Mouse (Mus musculus): ENCODE results near the gene Cox7b2. TPM values are rescaled to one million over a fixed set of nuclear protein-coding genes. Genes with fewer than 3 reads are reported as not detected.
"Not testable (repeated sequence)": the region's sequence is repeated elsewhere in the genome, so short reads cannot be mapped to it uniquely, and the experiment has no call there.

Cox7b2 gene
- polyA plus RNA-seq (2016; fragmentation: Nextera tagmentation; extraction: Ambion mirVana): not detected in 2 replicates

DNA sequence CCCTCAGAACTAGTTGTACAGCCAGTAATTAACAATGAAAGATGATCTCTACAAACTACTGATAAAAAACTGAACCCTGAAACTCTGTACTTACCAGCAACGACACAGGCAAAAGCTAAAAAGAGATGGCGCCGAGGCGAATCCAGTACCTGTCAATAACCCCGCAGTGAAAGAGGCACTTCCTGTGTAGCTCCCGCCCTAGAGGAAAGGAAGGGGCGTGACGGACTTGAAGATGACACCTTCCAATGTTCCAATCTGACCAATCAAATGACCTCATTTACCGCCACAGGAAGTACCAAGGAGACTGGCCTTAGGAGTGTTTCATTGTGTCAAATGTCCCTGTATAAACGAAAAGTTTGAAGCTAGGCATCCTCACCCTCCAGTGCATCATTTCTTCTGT is at the start of gene Cox7b2:
Gene Cox7b2, minus strand, starts transcription at position 127 of the 400 bp plus-strand sequence.
- Histone ChIP-seq H3K9me3 (replicated peaks) (no peaks in the 10 kb centered on the region), H3K27ac (replicated peaks) (no peak within 1 kb of the TSS), H3K4me1 (no peaks in the 10 kb centered on the region), H3K36me3 (no peaks in the 10 kb centered on the region), H3K27me3 (ENCODE audit: low read depth, poor library complexity, severe bottlenecking) (no peaks in the 10 kb centered on the region), H3K4me3 (no peak within 1 kb of the TSS)
- 94% methylated on average over 10 of the region's 10 CpGs for WGBS
- DNase-seq (ENCODE audit: low spot score): no peak

DNA sequence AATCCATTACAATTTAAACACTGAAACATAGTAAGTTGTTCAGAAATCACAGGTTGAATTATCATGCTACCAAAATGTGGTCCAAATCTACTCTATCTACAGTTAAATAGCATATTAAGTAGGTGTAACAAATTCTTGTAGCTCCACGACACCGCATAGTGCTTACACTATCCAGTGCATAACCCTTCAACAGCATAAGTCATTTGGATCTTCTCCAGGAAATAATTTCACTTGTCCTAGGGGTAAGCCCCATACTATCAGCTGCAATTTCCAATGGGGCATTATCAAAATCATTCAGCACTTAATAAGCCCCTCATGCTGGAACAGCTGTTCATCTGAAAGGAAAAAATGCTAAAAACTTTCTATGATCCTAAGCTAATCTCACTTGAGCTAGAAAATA is 47.3 kb upstream of the Cox7b2 start:
- Histone ChIP-seq H3K4me1 (no peaks in the 10 kb centered on the region), H3K4me3 (no peak overlapping the region), H3K36me3 (no peaks in the 10 kb centered on the region), H3K9me3 (replicated peaks) (no peaks in the 10 kb centered on the region), H3K27ac (replicated peaks) (no peak overlapping the region), H3K27me3 (ENCODE audit: low read depth, poor library complexity, severe bottlenecking) (no peaks in the 10 kb centered on the region)
- no peak for DNase-seq (ENCODE audit: low spot score)
- WGBS: 99% methylated on average over 2 of the region's 2 CpGs

DNA sequence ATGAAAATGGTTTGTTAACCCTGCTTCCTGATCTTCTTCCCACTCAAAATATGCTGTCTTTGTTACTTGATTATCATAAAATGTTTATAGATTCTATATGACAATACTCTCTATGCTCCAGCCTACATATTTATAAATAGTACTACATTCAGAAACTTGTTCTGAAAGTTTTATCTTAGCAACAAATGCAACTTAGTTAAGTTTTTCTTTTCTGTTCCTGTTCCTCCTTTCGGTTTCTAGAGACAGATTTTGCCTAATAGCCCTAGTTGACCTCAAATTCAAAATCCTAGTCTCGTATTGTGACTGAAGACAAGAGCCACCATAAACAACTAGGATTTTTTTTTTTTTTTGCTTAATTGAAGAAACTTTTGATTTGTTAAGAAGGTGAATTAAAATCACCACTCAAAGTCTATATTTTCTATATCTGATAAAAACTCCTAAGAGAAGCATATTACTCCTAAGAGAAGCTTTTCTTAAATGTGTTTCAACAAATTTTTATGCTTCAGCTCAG is 45.8 kb upstream of the Cox7b2 start:
- Histone ChIP-seq H3K4me1 (no peaks in the 10 kb centered on the region), H3K36me3 (no peaks in the 10 kb centered on the region), H3K4me3 (no peak overlapping the region), H3K9me3 (replicated peaks) (no peaks in the 10 kb centered on the region), H3K27me3 (ENCODE audit: low read depth, poor library complexity, severe bottlenecking) (no peaks in the 10 kb centered on the region), H3K27ac (replicated peaks) (no peak overlapping the region)
- no peak for DNase-seq (ENCODE audit: low spot score)
- 86% methylated on average over 2 of the region's 2 CpGs for WGBS

DNA sequence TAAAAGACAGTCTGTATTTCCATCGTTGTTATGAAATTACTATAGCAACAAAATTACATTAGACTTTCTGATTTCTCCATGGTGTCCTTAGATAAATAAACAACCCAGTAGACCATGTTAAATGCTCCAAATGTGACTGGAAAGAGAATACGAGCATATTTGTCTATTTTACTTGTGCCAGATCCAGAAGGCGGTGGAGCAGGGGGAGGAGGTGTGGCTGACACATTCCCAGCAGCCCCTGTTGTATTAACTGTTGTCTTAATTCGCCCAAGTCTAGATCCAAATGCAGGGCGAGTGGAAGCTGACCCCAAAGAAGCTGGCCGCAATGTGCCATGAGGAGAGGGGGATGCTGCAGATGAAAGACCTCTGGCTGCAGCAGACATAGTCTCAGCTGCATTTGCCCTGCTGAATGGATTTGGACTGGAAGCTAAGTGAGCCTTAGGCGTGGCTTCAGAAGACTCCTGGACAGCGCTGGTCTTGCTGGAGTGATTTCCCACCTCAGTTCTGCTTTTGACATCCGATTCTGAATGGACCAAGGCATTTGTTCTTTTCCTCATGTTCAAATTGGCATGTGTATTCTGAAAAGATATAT is 23.7 kb upstream of the Cox7b2 start:
- Histone ChIP-seq H3K27me3 (ENCODE audit: low read depth, poor library complexity, severe bottlenecking) (no peaks in the 10 kb centered on the region), H3K36me3 (no peaks in the 10 kb centered on the region), H3K4me3 (no peak overlapping the region), H3K9me3 (replicated peaks) (no peaks in the 10 kb centered on the region), H3K4me1 (no peaks in the 10 kb centered on the region), H3K27ac (replicated peaks) (no peak overlapping the region)
- 84% methylated on average over 9 of the region's 9 CpGs for WGBS
- no peak for DNase-seq (ENCODE audit: low spot score)

DNA sequence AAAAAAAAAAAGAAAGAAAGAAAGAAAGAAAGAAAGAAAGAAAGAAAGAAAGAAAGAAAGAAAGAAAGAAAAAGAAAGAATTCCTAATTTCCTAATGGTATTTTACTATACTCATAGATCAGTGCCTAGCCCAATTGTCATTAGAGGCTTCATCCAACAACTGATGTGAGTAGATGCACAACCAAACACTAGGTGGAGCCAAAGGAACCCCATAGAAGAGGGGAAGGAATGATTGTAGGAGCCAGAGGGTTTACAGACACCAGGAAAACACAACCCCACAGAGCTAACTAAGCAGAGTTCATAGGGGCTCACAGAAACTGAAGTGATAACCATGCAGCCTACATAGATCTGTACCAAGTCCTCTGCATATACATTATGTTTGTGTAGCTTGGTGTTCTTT is 2.5 kb downstream of the Cox7b2 start:
- no peak overlapping the region for H3K27ac ChIP-seq (replicated peaks)
- H3K4me3 ChIP-seq: no peak overlapping the region
- DNase-seq (ENCODE audit: low spot score): peak; percentile 12
- no peaks in the 10 kb centered on the region for H3K4me1 ChIP-seq
- H3K9me3 ChIP-seq (replicated peaks): no peaks in the 10 kb centered on the region
- no peaks in the 10 kb centered on the region for H3K27me3 ChIP-seq (ENCODE audit: low read depth, poor library complexity, severe bottlenecking)
- H3K36me3 ChIP-seq: no peaks in the 10 kb centered on the region

DNA sequence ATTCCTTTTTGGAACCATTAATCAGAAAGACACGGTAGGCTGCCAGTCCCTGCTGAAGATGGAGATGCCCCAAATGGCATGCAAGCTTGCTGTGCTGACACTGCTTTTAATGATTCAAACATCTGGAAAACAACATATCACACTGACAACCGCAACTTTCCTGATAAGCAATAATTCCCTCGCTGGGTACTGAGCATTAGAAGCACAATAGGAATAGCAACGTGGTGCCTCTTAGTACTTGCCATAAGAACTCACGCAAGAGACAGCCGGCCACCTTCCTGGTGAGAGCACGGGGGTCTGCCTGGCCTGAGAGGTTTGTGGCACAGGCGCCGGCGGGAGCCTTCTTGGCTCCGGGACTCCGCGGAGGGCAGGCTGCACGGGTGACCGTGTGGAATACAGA is 22.5 kb downstream of the Cox7b2 start:
- DNase-seq (ENCODE audit: low spot score); H3K9me3 ChIP-seq (replicated peaks); H3K36me3 ChIP-seq; H3K4me1 ChIP-seq; H3K27me3 ChIP-seq (ENCODE audit: low read depth, poor library complexity, severe bottlenecking); H3K27ac ChIP-seq (replicated peaks); H3K4me3 ChIP-seq: not testable (repeated sequence)
- 77% methylated on average over 10 of the region's 15 CpGs for WGBS

DNA sequence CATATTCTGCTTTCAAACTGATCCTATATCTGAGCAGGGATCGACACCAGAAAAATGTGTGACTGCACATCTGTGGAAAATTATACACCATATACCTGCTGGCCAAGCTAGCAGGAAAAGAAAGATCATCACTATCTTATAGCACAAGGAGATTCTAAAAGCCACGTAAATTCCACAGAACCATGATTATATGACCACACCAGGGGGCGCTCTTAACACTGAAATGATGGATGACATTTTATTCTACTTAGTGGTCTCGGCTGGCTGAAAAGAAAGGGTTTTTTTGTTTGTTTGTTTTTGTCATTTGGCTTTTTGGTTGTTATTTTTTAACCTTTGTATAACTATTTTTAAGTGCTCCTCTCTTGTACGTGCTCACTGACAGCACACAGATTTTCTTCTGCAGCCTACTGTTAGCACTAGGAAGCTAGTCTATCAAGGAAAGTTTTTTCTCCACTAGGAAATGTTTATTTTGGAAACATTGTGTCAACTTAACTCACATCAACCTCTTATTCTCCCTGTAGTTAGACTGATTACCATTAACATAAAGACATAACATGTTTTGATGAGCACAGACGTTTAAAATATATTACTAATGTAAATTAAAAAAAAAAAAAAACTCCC is 45.8 kb downstream of the Cox7b2 start:
- H3K9me3 ChIP-seq (replicated peaks): no peaks in the 10 kb centered on the region
- peaks cover 2% of the 10 kb centered on the region; the same call in 1 of the 2 replicates for H3K4me1 ChIP-seq
- no peaks in the 10 kb centered on the region for H3K36me3 ChIP-seq
- no peak overlapping the region for H3K4me3 ChIP-seq
- 26% methylated on average over 6 of the region's 6 CpGs for WGBS
- H3K27me3 ChIP-seq (ENCODE audit: low read depth, poor library complexity, severe bottlenecking): no peaks in the 10 kb centered on the region
- H3K27ac ChIP-seq (replicated peaks): no peak overlapping the region
- DNase-seq (ENCODE audit: low spot score): peak; percentile 50

DNA sequence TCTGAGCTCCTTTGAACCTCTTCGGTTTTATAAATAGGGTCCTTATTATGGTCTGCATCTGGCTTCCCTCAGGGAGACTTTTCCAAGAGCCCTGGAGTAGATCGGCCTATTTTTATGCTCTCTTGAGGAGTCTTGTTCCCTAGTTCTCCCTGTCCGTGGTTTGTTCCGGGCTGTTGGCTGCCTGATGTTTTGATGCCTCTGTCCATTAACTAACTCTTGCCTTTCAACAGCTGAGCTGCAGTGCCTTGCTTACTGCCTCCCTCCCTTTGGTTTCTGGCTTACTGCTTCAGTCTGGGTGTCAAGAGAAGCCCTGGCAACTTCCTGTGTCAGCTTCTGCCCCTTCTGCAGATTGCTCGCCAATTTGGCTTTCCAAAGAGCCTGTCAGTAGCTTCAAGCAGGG is 52.4 kb downstream of the Cox7b2 start:
- no peaks in the 10 kb centered on the region for H3K27me3 ChIP-seq (ENCODE audit: low read depth, poor library complexity, severe bottlenecking)
- H3K4me1 ChIP-seq: peaks cover 2% of the 10 kb centered on the region; the same call in 1 of the 2 replicates
- DNase-seq (ENCODE audit: low spot score): no peak
- WGBS: 70% methylated on average over 5 of the region's 5 CpGs
- no peak overlapping the region for H3K4me3 ChIP-seq
- no peak overlapping the region for H3K27ac ChIP-seq (replicated peaks)
- H3K9me3 ChIP-seq (replicated peaks): no peaks in the 10 kb centered on the region
- H3K36me3 ChIP-seq: no peaks in the 10 kb centered on the region

DNA sequence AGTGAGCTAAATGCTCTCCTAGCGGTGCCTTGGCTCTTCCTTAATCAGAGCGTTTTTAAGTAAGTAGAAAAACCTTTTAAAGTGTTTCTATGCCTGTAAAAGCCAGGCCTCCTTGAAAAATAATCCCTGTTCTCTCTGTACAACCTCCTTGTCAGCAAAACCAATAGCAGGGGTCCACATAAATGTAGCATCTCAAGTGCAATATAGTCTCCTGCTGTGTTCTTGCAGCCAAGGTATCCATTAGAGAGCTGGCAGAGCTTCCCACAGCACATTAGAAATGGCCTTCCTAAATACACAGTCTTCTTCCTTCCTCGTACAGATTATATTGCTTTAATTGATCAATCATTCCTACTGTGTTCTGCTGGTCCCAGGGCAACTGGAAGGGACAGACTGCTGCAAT is 91.0 kb downstream of the Cox7b2 start:
- no peaks in the 10 kb centered on the region for H3K4me1 ChIP-seq
- 58% methylated on average over 3 of the region's 3 CpGs for WGBS
- no peak overlapping the region for H3K4me3 ChIP-seq
- no peaks in the 10 kb centered on the region for H3K36me3 ChIP-seq
- no peak for DNase-seq (ENCODE audit: low spot score)
- no peaks in the 10 kb centered on the region for H3K27me3 ChIP-seq (ENCODE audit: low read depth, poor library complexity, severe bottlenecking)
- H3K9me3 ChIP-seq (replicated peaks): no peaks in the 10 kb centered on the region
- no peak overlapping the region for H3K27ac ChIP-seq (replicated peaks)

DNA sequence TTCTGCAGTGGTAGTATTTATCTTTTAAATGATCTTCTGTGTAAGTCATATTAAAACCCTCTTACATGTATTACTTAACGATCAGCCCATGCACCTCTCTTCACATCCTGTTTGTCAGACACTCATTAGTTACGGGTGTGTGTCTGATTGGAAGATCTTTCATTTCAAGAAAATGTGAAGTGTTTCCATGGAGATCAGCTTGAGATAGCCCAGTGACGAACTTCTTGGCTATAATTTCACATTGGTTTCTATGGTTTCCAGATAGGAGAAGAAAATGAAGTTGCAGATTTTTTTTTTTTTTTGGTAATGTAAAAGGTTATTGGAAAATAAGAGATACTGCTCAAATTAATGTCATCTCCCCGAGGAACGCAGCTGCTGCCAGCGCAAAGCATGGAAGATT is 107.8 kb downstream of the Cox7b2 start:
- WGBS: 91% methylated on average over 6 of the region's 6 CpGs

More for the DNA sequence above, 107.8 kb downstream of the Cox7b2 start:
- no peaks in the 10 kb centered on the region for H3K27me3 ChIP-seq (ENCODE audit: low read depth, poor library complexity, severe bottlenecking)
- DNase-seq (ENCODE audit: low spot score): no peak
- no peaks in the 10 kb centered on the region for H3K36me3 ChIP-seq
- no peak overlapping the region for H3K27ac ChIP-seq (replicated peaks)
- H3K4me3 ChIP-seq: no peak overlapping the region
- no peaks in the 10 kb centered on the region for H3K9me3 ChIP-seq (replicated peaks)
- H3K4me1 ChIP-seq: no peaks in the 10 kb centered on the region

Other genes starting within 250 kb of the Cox7b2 start
- 0.16 and 0.29 TPM in 2 replicates for gene Gabrb1, start 109.9 kb upstream of the Cox7b2 start, polyA plus RNA-seq (2016; fragmentation: Nextera tagmentation; extraction: Ambion mirVana)
- 1.3 and 2.0 TPM in 2 replicates for gene Gabra4, start 110.1 kb upstream of the Cox7b2 start, polyA plus RNA-seq (2016; fragmentation: Nextera tagmentation; extraction: Ambion mirVana)